Mouse (Mus musculus) bone marrow, adult 2 months (tissue): ENCODE data around the gene Ctu2. TPM values are rescaled to one million over a fixed set of nuclear protein-coding genes. Genes with fewer than 3 reads are reported as not detected.

Experiments used
- H3K27ac ChIP-seq: fragments of 200-500 bp; 2 replicates; pipeline ENCODE4 v1.5.1; 2012; ENCODE audit warnings: low read depth, mild to moderate bottlenecking, control low read depth, inconsistent platforms, low read length; ENCODE audit not compliant: control insufficient read depth, poor library complexity, insufficient read depth
- H3K4me1 ChIP-seq: fragments of 200-500 bp; 2 replicates; pipeline ENCODE4 v1.6.1; 2011; ENCODE audit warnings: low read length; ENCODE audit not compliant: control insufficient read depth, insufficient read depth
- H3K4me3 ChIP-seq: fragments of 200-500 bp; replicated peaks from 2 replicates; pipeline ENCODE3; 2011; ENCODE audit warnings: mild to moderate bottlenecking, low read depth, low read length, control low read depth; ENCODE audit not compliant: control insufficient read depth
- CTCF ChIP-seq: fragments of 200-500 bp; IDR thresholded peaks from 2 replicates; pipeline ENCODE4 v1.5.1; 2011; ENCODE audit warnings: low read length, control low read depth; ENCODE audit not compliant: control insufficient read depth, insufficient read depth
- POLR2A ChIP-seq: fragments of 200-500 bp; IDR thresholded peaks from 2 replicates; pipeline ENCODE4 v1.6.1; 2011; ENCODE audit warnings: low read depth, mild to moderate bottlenecking, control low read depth, low read length, borderline replicate concordance; ENCODE audit not compliant: control insufficient read depth
- WGBS: fragments of 180-500 bp; shearing (Covaris S2); methylation state at CpG from one replicate; pipeline ENCODE4 v1.1.7; 2018; 5-methylcytosine and 5-hydroxymethylcytosine counted together
- polyA plus RNA-seq: library from polyadenylated mRNA; stranded (reverse); fragments of >200 nt; gene quantifications from 2 replicates; pipeline ENCODE4 v1.2.4, GENCODE M21; 2011; ENCODE audit warnings: low replicate concordance; ENCODE audit not compliant: missing spikeins, insufficient read depth, insufficient read length

Gene Ctu2
- polyA plus RNA-seq, 1 experiment = 122 TPM

GRCm38 (mm10) chr8:122457171-122457570 is 18.8 kb upstream of the Ctu2 start:
- H3K4me3 ChIP-seq = no peak overlapping the region
- no peak overlapping the region for H3K27ac ChIP-seq
- 77% methylated on average over 11 of the region's 11 CpGs for WGBS
- TF ChIP-seq CTCF = no peak
- no peak for TF ChIP-seq POLR2A
- peaks cover 2% of the 10 kb centered on the region; the same call in 1 of the 2 replicates for H3K4me1 ChIP-seq

- 35% methylated on average over 6 of the region's 6 CpGs for WGBS
- H3K27ac ChIP-seq = no peak overlapping the region
- TF ChIP-seq CTCF = peak; percentile 21; the same call in 1 of the 2 replicates
- no peak for TF ChIP-seq POLR2A
- H3K4me1 ChIP-seq = peaks cover 6% of the 10 kb centered on the region; the same call in 1 of the 2 replicates
- H3K4me3 ChIP-seq = no peak overlapping the region
Observed at GRCm38 (mm10) chr8:122459218-122459900, 16.6 kb upstream of the Ctu2 start.

DNA sequence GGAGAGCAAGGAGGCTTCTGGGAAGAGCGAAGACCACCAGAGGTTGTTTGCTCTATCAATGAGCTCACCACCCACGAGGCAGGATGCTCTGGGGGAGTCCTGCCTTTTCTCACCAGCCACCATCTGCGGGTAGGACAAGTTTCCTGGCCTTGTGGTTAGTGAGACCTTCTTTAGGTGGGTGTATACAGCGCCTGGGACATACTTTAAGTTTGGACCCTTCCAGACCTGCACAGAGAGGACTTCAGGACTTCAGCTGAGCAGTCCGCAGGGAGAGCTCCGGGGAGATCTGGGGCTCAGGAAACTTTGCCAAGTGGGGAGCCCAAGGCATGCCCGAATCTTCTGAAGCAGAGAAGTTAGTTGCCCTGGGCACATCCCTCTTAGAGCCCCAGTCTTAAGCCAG is 16.0 kb upstream of the Ctu2 start:
- Histone ChIP-seq H3K27ac (no peak overlapping the region), H3K4me3 (no peak overlapping the region), H3K4me1 (peaks cover 6% of the 10 kb centered on the region; the same call in 1 of the 2 replicates)
- TF ChIP-seq POLR2A (no peak), CTCF (no peak)
- 14% methylated on average over 7 of the region's 7 CpGs for WGBS

DNA sequence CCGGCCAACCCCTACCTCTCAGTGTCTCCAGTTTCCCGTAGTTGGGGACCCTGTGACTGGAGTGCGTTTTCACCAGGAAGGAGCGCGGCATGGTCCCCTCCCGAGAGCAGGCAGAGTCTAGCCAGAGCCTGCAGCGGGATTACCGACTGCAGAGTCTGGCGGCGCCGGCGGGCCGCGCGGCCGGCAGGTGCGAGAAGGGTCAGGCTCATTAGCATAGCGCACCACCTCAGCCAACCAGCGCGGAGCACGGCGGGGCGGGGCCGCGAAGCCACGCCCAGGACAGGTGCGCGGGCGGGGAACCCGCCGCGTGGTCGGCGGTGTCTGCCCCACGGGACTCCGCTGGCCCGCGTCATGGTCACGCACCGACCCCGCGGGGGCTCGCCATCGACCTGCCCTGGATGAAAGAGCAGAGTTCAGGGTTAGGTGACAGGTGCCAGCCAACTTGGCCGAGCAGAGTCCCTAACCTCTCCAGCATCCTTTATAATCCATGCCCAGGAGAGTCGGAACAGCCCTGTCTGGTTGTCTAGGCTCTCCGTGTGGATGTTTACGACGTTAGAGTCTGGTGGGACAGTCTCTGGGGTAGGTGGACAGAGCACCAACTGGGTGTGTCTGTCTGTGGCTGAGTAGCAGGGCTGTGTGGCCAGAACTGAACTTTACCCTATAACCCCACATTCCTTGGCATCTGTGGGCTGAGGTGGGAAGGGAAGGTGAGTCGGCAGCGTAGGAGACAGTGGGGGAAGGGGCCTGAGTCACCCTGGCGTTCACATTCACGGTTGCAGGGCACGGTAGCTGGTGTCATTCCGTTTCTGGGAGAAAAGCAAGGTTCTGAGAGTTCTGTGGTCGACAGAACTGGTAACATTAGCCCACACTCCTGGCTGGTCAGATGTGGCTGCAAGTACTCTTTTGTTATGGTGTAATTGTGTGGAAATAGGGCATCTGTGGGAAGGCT is 15.1 kb upstream of the Ctu2 start, which contains the start of gene Snai3:
Gene Snai3 (minus strand): TSS at position 210 of the 949 bp plus-strand sequence.
- peaks cover 6% of the 10 kb centered on the region; the same call in 1 of the 2 replicates for H3K4me1 ChIP-seq

GRCm38 (mm10) chr8:122461473-122462148 is 14.3 kb upstream of the Ctu2 start:
- no peak overlapping the region for H3K27ac ChIP-seq
- TF ChIP-seq CTCF (no peak), POLR2A (no peak)
- WGBS = 58% methylated on average over 11 of the region's 11 CpGs
- H3K4me1 ChIP-seq = peaks cover 6% of the 10 kb centered on the region; the same call in 1 of the 2 replicates
- no peak overlapping the region for H3K4me3 ChIP-seq

More for the DNA sequence above, 15.1 kb upstream of the Ctu2 start, which contains the start of gene Snai3:
- H3K4me3 ChIP-seq = peak within 1 kb of the TSS; percentile 11
- TF ChIP-seq POLR2A (peak; percentile 6; the same call in 1 of the 2 replicates), CTCF (no peak)
- WGBS = 6% methylated on average over 56 of the region's 56 CpGs
- no peak within 1 kb of the TSS for H3K27ac ChIP-seq

DNA sequence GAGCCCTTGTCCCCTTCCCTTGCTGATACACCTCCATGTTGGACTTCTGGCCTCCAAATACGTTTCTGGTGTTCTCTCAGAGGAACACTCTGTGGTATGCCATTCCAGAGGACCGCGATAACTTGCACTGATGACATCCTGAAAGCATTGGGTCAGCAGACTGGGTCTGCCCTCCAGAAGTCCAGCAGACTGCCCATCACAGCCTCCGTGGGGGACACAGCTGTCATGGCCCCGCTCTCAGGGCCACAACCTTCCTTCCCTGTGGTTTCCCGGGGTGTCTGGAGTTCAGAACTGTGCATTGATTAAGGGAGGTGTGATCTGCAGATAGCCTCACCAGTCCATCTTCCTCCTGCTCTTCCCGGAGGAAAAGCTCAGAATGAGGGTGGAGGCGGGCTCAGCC is 13.4 kb upstream of the Ctu2 start:
- no peak overlapping the region for H3K27ac ChIP-seq
- H3K4me1 ChIP-seq = peaks cover 6% of the 10 kb centered on the region; the same call in 1 of the 2 replicates
- 73% methylated on average over 8 of the region's 8 CpGs for WGBS
- TF ChIP-seq CTCF = no peak
- no peak for TF ChIP-seq POLR2A
- H3K4me3 ChIP-seq = no peak overlapping the region

GRCm38 (mm10) chr8:122463651-122464640 is 12.0 kb upstream of the Ctu2 start:
- Histone ChIP-seq H3K27ac (no peak overlapping the region), H3K4me1 (peaks cover 6% of the 10 kb centered on the region; the same call in 1 of the 2 replicates), H3K4me3 (no peak overlapping the region)
- 20% methylated on average over 12 of the region's 12 CpGs for WGBS
- TF ChIP-seq CTCF = no peak
- TF ChIP-seq POLR2A = no peak
